Comparison of ENCODE assay signal across 11 mouse cellular contexts in the genomic region with DNA sequence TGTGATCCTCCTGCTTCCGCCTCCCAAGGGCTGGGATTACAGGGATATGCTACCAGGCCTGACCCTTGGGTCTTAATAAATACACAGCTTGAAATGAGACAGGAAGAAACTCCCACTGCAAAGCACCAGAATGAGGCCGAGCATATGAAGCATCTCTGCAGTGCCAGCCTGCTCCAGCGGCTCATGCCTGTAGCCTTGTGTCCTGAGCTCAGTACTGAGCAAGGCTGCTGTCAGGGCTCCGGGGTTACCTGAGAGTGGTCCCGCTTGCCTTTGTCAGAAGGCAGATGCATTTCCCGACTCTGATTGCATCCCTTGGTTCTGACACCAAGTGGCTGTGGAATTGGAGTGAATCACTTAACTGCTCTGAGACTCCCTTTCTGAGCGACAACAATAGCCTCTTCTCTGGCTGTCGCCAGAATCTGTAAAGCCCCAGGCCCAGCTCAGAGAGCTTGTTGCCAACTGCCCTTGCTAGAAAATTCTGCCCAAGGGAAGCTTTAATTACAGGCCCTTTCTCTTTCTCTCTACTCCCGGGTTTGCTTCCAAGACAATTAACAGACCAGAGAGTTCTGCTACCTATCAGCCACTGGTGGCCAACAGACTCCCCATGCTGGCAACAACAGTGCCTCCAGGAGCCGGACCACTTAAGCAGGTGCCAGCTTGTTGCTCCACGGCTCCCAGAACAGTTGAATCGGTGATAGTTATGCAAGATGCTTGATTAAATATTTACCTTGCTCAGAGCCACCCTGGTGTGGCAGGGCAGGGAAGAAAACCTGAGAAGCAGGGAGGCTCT.
DNase-seq lines count a peak whose midpoint lies in the region; ATAC-seq lines count a peak whose summit lies in the region.
"Had no signal": no experiment of that assay in that cellular context is flagged by ENCODE, and none has a peak within 500 bp of the region (broad histone marks: within the 10 kb centered on the region; RNA-seq: fewer than 3 reads in every experiment).

No protein-coding gene starts in this region.

- H3K9ac ChIP-seq in intestine, embryonic 16.5 days (ENCODE audit: low read depth, low read length) = no peak overlapping the region
- no peak overlapping the region for H3K9ac ChIP-seq in intestine, embryonic 15.5 days
- no peak overlapping the region for H3K9ac ChIP-seq in forebrain, embryonic 12.5 days
- H3K9ac ChIP-seq in kidney, embryonic 16.5 days (replicated peaks; ENCODE audit: low read length) = no peak overlapping the region
- H3K9ac ChIP-seq in midbrain, embryonic 14.5 days (replicated peaks; ENCODE audit: low read length) = 0 out of 2 replicates have a peak overlapping the region, but pooled peaks have one; percentile 9

- no peaks in the 10 kb centered on the region for H3K27me3 ChIP-seq in intestine, embryonic 16.5 days (replicated peaks; ENCODE audit: control insufficient read depth, insufficient read depth, low read length)
- no peaks in the 10 kb centered on the region for H3K27me3 ChIP-seq in intestine, embryonic 15.5 days (replicated peaks)
- no peaks in the 10 kb centered on the region for H3K27me3 ChIP-seq in forebrain, embryonic 12.5 days
- no peaks in the 10 kb centered on the region for H3K27me3 ChIP-seq in kidney, embryonic 16.5 days (ENCODE audit: insufficient read depth, low read length)
- no peaks in the 10 kb centered on the region for H3K27me3 ChIP-seq in midbrain, embryonic 14.5 days (ENCODE audit: control insufficient read depth, insufficient read depth, low read length)

- no peak overlapping the region for H3K4me2 ChIP-seq in intestine, embryonic 16.5 days (ENCODE audit: low read depth, low read length)
- H3K4me2 ChIP-seq in intestine, embryonic 15.5 days (replicated peaks) = no peak overlapping the region
- peak overlapping the region; percentile 4; the same call in 1 of the 2 replicates for H3K4me2 ChIP-seq in forebrain, embryonic 12.5 days
- H3K4me2 ChIP-seq in kidney, embryonic 16.5 days (replicated peaks; ENCODE audit: low read depth, low read length) = no peak overlapping the region
- no peak overlapping the region for H3K4me2 ChIP-seq in midbrain, embryonic 14.5 days (ENCODE audit: low read length)

- no peaks in the 10 kb centered on the region for H3K36me3 ChIP-seq in intestine, embryonic 16.5 days (ENCODE audit: control insufficient read depth, insufficient read depth, low read length)
- H3K36me3 ChIP-seq in intestine, embryonic 15.5 days = no peaks in the 10 kb centered on the region
- no peaks in the 10 kb centered on the region for H3K36me3 ChIP-seq in forebrain, embryonic 12.5 days (replicated peaks)
- no peaks in the 10 kb centered on the region for H3K36me3 ChIP-seq in kidney, embryonic 16.5 days (ENCODE audit: insufficient read depth, low read length)
- no peaks in the 10 kb centered on the region for H3K36me3 ChIP-seq in midbrain, embryonic 14.5 days (ENCODE audit: control insufficient read depth, insufficient read depth, low read length)

- intact Hi-C loops in left cerebral cortex, postnatal 36 days (cut with DNase I) = no loop called here

- H3K4me1 ChIP-seq in intestine, embryonic 16.5 days (ENCODE audit: control insufficient read depth, insufficient read depth, low read length) = peaks cover 15% of the 10 kb centered on the region
- H3K4me1 ChIP-seq in intestine, embryonic 15.5 days (replicated peaks) = peaks cover 22% of the 10 kb centered on the region
- peaks cover 13% of the 10 kb centered on the region for H3K4me1 ChIP-seq in forebrain, embryonic 12.5 days
- H3K4me1 ChIP-seq in kidney, embryonic 16.5 days (ENCODE audit: insufficient read depth, low read length) = peaks cover 41% of the 10 kb centered on the region
- H3K4me1 ChIP-seq in midbrain, embryonic 14.5 days (ENCODE audit: control insufficient read depth, insufficient read depth, low read length) = 0 out of 2 replicates have a peak, but pooled peaks cover 9% of the 10 kb centered on the region

- ATAC-seq in intestine, embryonic 16.5 days = peak; percentile 53
- no peak for ATAC-seq in intestine, embryonic 15.5 days
- peak; percentile 23; the same call in 1 of the 2 replicates for ATAC-seq in forebrain, embryonic 12.5 days (ENCODE audit: low FRiP score)
- 0 out of 2 replicates have a peak, but pooled peaks have one; percentile 23 for ATAC-seq in kidney, embryonic 16.5 days (ENCODE audit: low FRiP score, low TSS enrichment)
- no peak for ATAC-seq in midbrain, embryonic 14.5 days (ENCODE audit: low FRiP score, low TSS enrichment)
- ATAC-seq: inflammation-experienced regulatory T-cells, adult 6 months had no signal

- no peak overlapping the region for H3K4me3 ChIP-seq in intestine, embryonic 16.5 days (ENCODE audit: low read length)
- no peak overlapping the region for H3K4me3 ChIP-seq in intestine, embryonic 15.5 days (replicated peaks)
- no peak overlapping the region for H3K4me3 ChIP-seq in forebrain, embryonic 12.5 days (replicated peaks)
- H3K4me3 ChIP-seq in kidney, embryonic 16.5 days (ENCODE audit: low read length) = no peak overlapping the region
- H3K4me3 ChIP-seq in midbrain, embryonic 14.5 days (replicated peaks; ENCODE audit: low read depth, low read length) = no peak overlapping the region
- H3K4me3 ChIP-seq: myocyte had no signal

- DNase-seq in midbrain, embryonic 14.5 days = peak; percentile 64
- no peak for DNase-seq in layer of hippocampus, adult 9-11 months
- no peak for DNase-seq in left cerebral cortex, postnatal 36 days (ENCODE audit: low spot score in 2 of 2)
- no peak for DNase-seq in cerebellum, adult 9-11 months
- DNase-seq: adrenal gland, postnatal 36 days had no signal

- no peaks in the 10 kb centered on the region for H3K9me3 ChIP-seq in intestine, embryonic 16.5 days (ENCODE audit: control insufficient read depth, low read length)
- H3K9me3 ChIP-seq in intestine, embryonic 15.5 days = no peaks in the 10 kb centered on the region
- no peaks in the 10 kb centered on the region for H3K9me3 ChIP-seq in forebrain, embryonic 12.5 days
- H3K9me3 ChIP-seq in kidney, embryonic 16.5 days (ENCODE audit: low read length) = no peaks in the 10 kb centered on the region
- H3K9me3 ChIP-seq in midbrain, embryonic 14.5 days (ENCODE audit: control insufficient read depth, low read length) = no peaks in the 10 kb centered on the region

- 39% methylated on average over 12 of the region's 12 CpGs for WGBS in intestine, embryonic 16.5 days
- WGBS in intestine, embryonic 15.5 days = 46% methylated on average over 12 of the region's 12 CpGs
- WGBS in forebrain, embryonic 12.5 days = 43% methylated on average over 12 of the region's 12 CpGs
- WGBS in kidney, embryonic 16.5 days = 41% methylated on average over 12 of the region's 12 CpGs
- 40% methylated on average over 12 of the region's 12 CpGs for WGBS in midbrain, embryonic 14.5 days

- no peak overlapping the region for H3K27ac ChIP-seq in intestine, embryonic 16.5 days (ENCODE audit: low read length)
- no peak overlapping the region for H3K27ac ChIP-seq in intestine, embryonic 15.5 days
- H3K27ac ChIP-seq in forebrain, embryonic 12.5 days = peak overlapping the region; percentile 57
- H3K27ac ChIP-seq in kidney, embryonic 16.5 days (ENCODE audit: low read length) = peak overlapping the region; percentile 12
- H3K27ac ChIP-seq in midbrain, embryonic 14.5 days (replicated peaks; ENCODE audit: low read depth, low read length) = peak overlapping the region; percentile 57

Comparison
In these comparisons a context has a peak if more than half of its experiments do, and no peak if none do; other contexts are left out.
1. ATAC-seq: peak in intestine, embryonic 16.5 days (single experiment), forebrain, embryonic 12.5 days (single experiment) and kidney, embryonic 16.5 days (single experiment); none in intestine, embryonic 15.5 days (single experiment) and midbrain, embryonic 14.5 days (single experiment).
2. H3K27ac ChIP-seq: peak in forebrain, embryonic 12.5 days (single experiment), kidney, embryonic 16.5 days (single experiment) and midbrain, embryonic 14.5 days (single experiment); none in intestine, embryonic 16.5 days (single experiment) and intestine, embryonic 15.5 days (single experiment).